ENCODE assay signal across 24 mouse cellular contexts in genomic region chr17:7189975-7190374, GRCm38 (mm10). TPM values are rescaled to one million over a fixed set of nuclear protein-coding genes. Genes with fewer than 3 reads are reported as not detected.
DNase-seq lines count a peak whose midpoint lies in the region; ATAC-seq and TF ChIP-seq lines count a peak whose summit lies in the region.
"Had no signal": no experiment of that assay in that cellular context is flagged by ENCODE, and none has a peak within 500 bp of the region (broad histone marks: within the 10 kb centered on the region; RNA-seq: fewer than 3 reads in every experiment).

No protein-coding gene starts in this region.

- H3K4me3 ChIP-seq in lung, adult 2 months (replicated peaks; ENCODE audit: extremely low read depth, low read depth, low read length) = no peak overlapping the region
- H3K4me3 ChIP-seq: forebrain, embryonic 10.5 days; gastrocnemius, adult 2 months; limb, embryonic 15.5 days; lung, embryonic 15.5 days; midbrain, embryonic 15.5 days; myocyte; neural tube, embryonic 13.5 days had no signal

- DNase-seq in frontal cortex, postnatal 10 days (ENCODE audit: low spot score in 2 of 2) = no peak
- peak; percentile 40 to 54 for DNase-seq in left cerebral cortex, postnatal 36 days (ENCODE audit: low spot score in 2 of 2)
- DNase-seq in left cerebral cortex, postnatal 10 days (ENCODE audit: extremely low spot score in 1 of 2, low spot score in 2 of 2) = no peak
- DNase-seq in cerebellum, adult 9-11 months = peak; percentile 45
- peak; percentile 84 for DNase-seq in telencephalon, adult 2 months (ENCODE audit: low read depth, low spot score)
- no peak for DNase-seq in lung, adult 2 months
- DNase-seq: adrenal gland, postnatal 36 days; B cell, adult 2 months; gastrocnemius, adult 2 months; heart, postnatal 4 days; kidney, adult 2 months; lung, postnatal 4 days; spleen, adult 18-20 months; thymus, postnatal 14 days had no signal

- intact Hi-C loops in left cerebral cortex, postnatal 36 days (cut with DNase I) = no loop called here
- intact Hi-C loops in left cerebral cortex, postnatal 10 days (cut with DNase I) = no loop called here

- peaks cover 3% of the 10 kb centered on the region for H3K4me1 ChIP-seq in lung, adult 2 months (ENCODE audit: control insufficient read depth, insufficient read depth, low read length)
- H3K4me1 ChIP-seq: limb, embryonic 15.5 days; lung, embryonic 15.5 days; midbrain, embryonic 15.5 days had no signal

- peak; percentile 51 for ATAC-seq in frontal cortex, adult (ENCODE audit: low TSS enrichment)
- ATAC-seq: forebrain, embryonic 16.5 days; midbrain, embryonic 15.5 days; Patski had no signal

- 77% methylated on average over 10 of the region's 10 CpGs for WGBS in lung, adult 2 months

- TF ChIP-seq POLR2A in lung, adult 2 months (IDR thresholded peaks at IDR 0.05; ENCODE audit: borderline replicate concordance, extremely low read depth, low read depth, low read length) = no peak

- TF ChIP-seq CTCF in lung, adult 2 months (IDR thresholded peaks at IDR 0.05; ENCODE audit: insufficient read depth, low read length) = no peak

RNA-seq across cellular contexts. Expression of gene Rps6ka2, which starts 20.1 kb away (rescaled TPM):
- 10 to 100 TPM; 41.9 to 67.1 TPM for total RNA-seq in left cerebral cortex, postnatal 36 days (2021)
- 10 to 100 TPM; 49.2 to 52.2 TPM for total RNA-seq in left cerebral cortex, postnatal 10 days (2021)
- 20.1 and 24.7 TPM in 2 replicates for polyA plus RNA-seq in lung, adult 2 months (2012; rRNA removed)
- polyA plus RNA-seq: G1E had no signal

Comparison
In these comparisons a context has a peak if more than half of its experiments do, and no peak if none do; other contexts are left out.
1. DNase-seq: peak in left cerebral cortex, postnatal 36 days (2 of 2), cerebellum, adult 9-11 months (single experiment) and telencephalon, adult 2 months (single experiment); none in frontal cortex, postnatal 10 days (0 of 2), left cerebral cortex, postnatal 10 days (0 of 2) and lung, adult 2 months (single experiment).